Mouse (Mus musculus) stomach, postnatal 0 days (tissue): ENCODE measurements around the gene Lrch3. TPM values are rescaled to one million over a fixed set of nuclear protein-coding genes. Genes with fewer than 3 reads are reported as not detected.

Experiments
- ATAC-seq: fragments of 200-750 bp; cut with Nextera tagmentation; 2 replicates; pipeline ENCODE4 v1.8.0; 2017; ENCODE audit not compliant: low FRiP score, low TSS enrichment
- DNase-seq: peaks from one replicate; pipeline ENCODE4 v3.0.0-alpha.2; 2016; ENCODE audit warnings: low spot score
- H3K27ac ChIP-seq: fragments of 300-500 bp; sonication (generic); replicated peaks from 2 replicates; pipeline ENCODE4 v1.5.1; 2014; ENCODE audit warnings: mild to moderate bottlenecking, control low read depth
- H3K27me3 ChIP-seq: fragments of 300-500 bp; sonication (generic); 2 replicates; pipeline ENCODE4 v1.6.1; 2014; ENCODE audit warnings: low read length; ENCODE audit not compliant: control insufficient read depth, insufficient read depth
- H3K36me3 ChIP-seq: fragments of 300-500 bp; sonication (generic); 2 replicates; pipeline ENCODE4 v1.6.1; 2014; ENCODE audit warnings: low read length, mixed read lengths; ENCODE audit not compliant: control insufficient read depth, insufficient read depth
- H3K4me1 ChIP-seq: fragments of 300-500 bp; sonication (generic); replicated peaks from 2 replicates; pipeline ENCODE4 v1.6.1; 2014; ENCODE audit warnings: antibody characterized with exemption; ENCODE audit not compliant: control insufficient read depth, insufficient read depth
- H3K4me2 ChIP-seq: fragments of 300-500 bp; sonication (generic); replicated peaks from 2 replicates; pipeline ENCODE4 v1.6.1; 2014; ENCODE audit warnings: low read depth, mild to moderate bottlenecking, control low read depth, moderate library complexity
- H3K4me3 ChIP-seq: fragments of 300-500 bp; sonication (generic); 2 replicates; pipeline ENCODE4 v1.5.1; 2014; ENCODE audit warnings: low read depth, low read length, control low read depth
- H3K9ac ChIP-seq: fragments of 300-500 bp; sonication (generic); 2 replicates; pipeline ENCODE4 v1.6.1; 2014; ENCODE audit warnings: mild to moderate bottlenecking, low read length, control low read depth, mixed read lengths
- H3K9me3 ChIP-seq: fragments of 300-500 bp; sonication (generic); 2 replicates; pipeline ENCODE4 v1.6.1; 2016; ENCODE audit warnings: low read length; ENCODE audit not compliant: control insufficient read depth
- CTCF ChIP-seq: IDR thresholded peaks from 2 replicates; pipeline ENCODE4 v1.5.1; 2016; ENCODE audit warnings: antibody characterized with exemption, low read depth, mild to moderate bottlenecking, moderate library complexity
- EP300 ChIP-seq: optimal IDR thresholded peaks from 2 replicates; pipeline ENCODE3; 2016; ENCODE audit warnings: antibody characterized with exemption
- WGBS: fragments of 180-500 bp; shearing (Covaris S2); extraction: QIAGEN DNeasy Blood & Tissue Kit; methylation state at CpG from one replicate; pipeline ENCODE4 v1.1.7; 2014; 5-methylcytosine and 5-hydroxymethylcytosine counted together
- polyA plus RNA-seq: library from polyadenylated mRNA; unstranded; fragments of >200 nt; fragmentation: Nextera tagmentation; extraction: Ambion mirVana; gene quantifications from 2 replicates; pipeline ENCODE4 v1.2.1, GENCODE M21; 2015

The Lrch3 gene
- polyA plus RNA-seq, 1 experiment from 2014 or later = 8.1 TPM

GRCm38 (mm10) chr16:33060926-33061325 lies 147.0 kb downstream of the Lrch3 start:
- Histone ChIP-seq H3K9me3 (no peaks in the 10 kb centered on the region), H3K27ac (no peak overlapping the region), H3K27me3 (no peaks in the 10 kb centered on the region), H3K36me3 (0 out of 2 replicates have a peak, but pooled peaks cover 10% of the 10 kb centered on the region), H3K9ac (no peak overlapping the region), H3K4me1 (peaks cover 8% of the 10 kb centered on the region), H3K4me3 (no peak overlapping the region), H3K4me2 (no peak overlapping the region)
- whole genome bisulfite sequencing = 90% methylated on average over 2 of the region's 2 CpGs
- ATAC-seq = no peak
- no peak for DNase-seq
- TF ChIP-seq EP300 (no peak), CTCF (no peak)

GRCm38 (mm10) chr16:33061400-33061799 lies 147.5 kb downstream of the Lrch3 start:
- no peak for ATAC-seq
- Histone ChIP-seq H3K27ac (no peak overlapping the region), H3K4me1 (peaks cover 8% of the 10 kb centered on the region), H3K4me3 (no peak overlapping the region), H3K4me2 (peak overlapping the region; percentile 82; the same call in 1 of the 2 replicates), H3K9ac (no peak overlapping the region), H3K9me3 (no peaks in the 10 kb centered on the region), H3K27me3 (no peaks in the 10 kb centered on the region), H3K36me3 (0 out of 2 replicates have a peak, but pooled peaks cover 10% of the 10 kb centered on the region)
- TF ChIP-seq CTCF (no peak), EP300 (no peak)
- no peak for DNase-seq
- 42% methylated on average over 11 of the region's 11 CpGs for WGBS

- Histone ChIP-seq H3K4me1 (peaks cover 8% of the 10 kb centered on the region), H3K4me2 (peak within 1 kb of the TSS; percentile 82), H3K4me3 (peak within 1 kb of the TSS; percentile 80), H3K27ac (peak within 1 kb of the TSS; percentile 75), H3K9me3 (no peaks in the 10 kb centered on the region), H3K9ac (peak within 1 kb of the TSS; percentile 69), H3K36me3 (0 out of 2 replicates have a peak, but pooled peaks cover 10% of the 10 kb centered on the region), H3K27me3 (no peaks in the 10 kb centered on the region)
- ATAC-seq (peak; percentile 97), DNase-seq (peak; percentile 94)
- TF ChIP-seq CTCF (no peak), EP300 (no peak)
- under 1% methylated on average over 52 of the region's 64 CpGs for WGBS
Measured at GRCm38 (mm10) chr16:33062024-33062681, 148.3 kb downstream of the Lrch3 start, which contains the start of gene Lmln. Lmln (plus strand) TSS chr16:33062521.

- Histone ChIP-seq H3K36me3 (0 out of 2 replicates have a peak, but pooled peaks cover 10% of the 10 kb centered on the region), H3K27ac (peak overlapping the region; percentile 75), H3K27me3 (no peaks in the 10 kb centered on the region), H3K9me3 (no peaks in the 10 kb centered on the region), H3K9ac (peak overlapping the region; percentile 69), H3K4me3 (peak overlapping the region; percentile 80), H3K4me1 (peaks cover 8% of the 10 kb centered on the region), H3K4me2 (peak overlapping the region; percentile 82)
- DNase-seq (no peak), ATAC-seq (peak; percentile 77)
- under 1% methylated on average over 32 of the region's 35 CpGs for WGBS
- TF ChIP-seq EP300 (no peak), CTCF (no peak)
Measured at GRCm38 (mm10) chr16:33062682-33063131, 148.8 kb downstream of the Lrch3 start.

GRCm38 (mm10) chr16:33063267-33063666 lies 149.4 kb downstream of the Lrch3 start:
- H3K4me3 ChIP-seq = peak overlapping the region; percentile 80
- TF ChIP-seq EP300 (no peak), CTCF (no peak)
- H3K27ac ChIP-seq = peak overlapping the region; percentile 75; the same call in 1 of the 2 replicates
- no peaks in the 10 kb centered on the region for H3K27me3 ChIP-seq
- 0 out of 2 replicates have a peak, but pooled peaks cover 8% of the 10 kb centered on the region for H3K36me3 ChIP-seq
- WGBS = 19% methylated on average over 7 of the region's 7 CpGs
- H3K9ac ChIP-seq = peak overlapping the region; percentile 69; the same call in 1 of the 2 replicates
- peak overlapping the region; percentile 82 for H3K4me2 ChIP-seq
- ATAC-seq (no peak), DNase-seq (no peak)
- no peaks in the 10 kb centered on the region for H3K9me3 ChIP-seq
- H3K4me1 ChIP-seq = 0 out of 2 replicates have a peak, but pooled peaks cover 5% of the 10 kb centered on the region

GRCm38 (mm10) chr16:33064636-33065035 lies 150.7 kb downstream of the Lrch3 start:
- Histone ChIP-seq H3K9ac (no peak overlapping the region), H3K4me2 (no peak overlapping the region), H3K4me1 (0 out of 2 replicates have a peak, but pooled peaks cover 5% of the 10 kb centered on the region), H3K9me3 (no peaks in the 10 kb centered on the region), H3K36me3 (no peaks in the 10 kb centered on the region), H3K27me3 (no peaks in the 10 kb centered on the region), H3K4me3 (no peak overlapping the region), H3K27ac (no peak overlapping the region)
- DNase-seq = no peak
- no peak for TF ChIP-seq EP300
- TF ChIP-seq CTCF = peak; percentile 29; the same call in 1 of the 2 replicates
- WGBS = 80% methylated on average over 9 of the region's 9 CpGs
- no peak for ATAC-seq

Other genes starting within 250 kb of the Lrch3 start
- 2.5 and 2.8 TPM in 2 replicates for gene Muc4, start 178.2 kb upstream of the Lrch3 start, polyA plus RNA-seq
- 0.51 and 0.61 TPM in 2 replicates for gene Muc20, start 116.7 kb upstream of the Lrch3 start, polyA plus RNA-seq
- gene Smbd1, start 103.6 kb upstream of the Lrch3 start, polyA plus RNA-seq = 0.19 and 0.21 TPM in 2 replicates
- 60.4 and 66.5 TPM in 2 replicates for gene Fyttd1, start 36.6 kb upstream of the Lrch3 start, polyA plus RNA-seq
- 7.1 and 8.3 TPM in 2 replicates for gene Rubcn, start 36.3 kb upstream of the Lrch3 start, polyA plus RNA-seq
- gene Iqcg, start 142.1 kb downstream of the Lrch3 start, polyA plus RNA-seq = 0.98 and 1.1 TPM in 2 replicates
- 779 and 827 TPM in 2 replicates for gene Rpl35a, start 142.4 kb downstream of the Lrch3 start, polyA plus RNA-seq
- 0.47 and 0.85 TPM in 2 replicates for gene Lmln, start 148.4 kb downstream of the Lrch3 start, polyA plus RNA-seq